Comparison of ENCODE assay signal across 19 mouse cellular contexts in the genomic region with DNA sequence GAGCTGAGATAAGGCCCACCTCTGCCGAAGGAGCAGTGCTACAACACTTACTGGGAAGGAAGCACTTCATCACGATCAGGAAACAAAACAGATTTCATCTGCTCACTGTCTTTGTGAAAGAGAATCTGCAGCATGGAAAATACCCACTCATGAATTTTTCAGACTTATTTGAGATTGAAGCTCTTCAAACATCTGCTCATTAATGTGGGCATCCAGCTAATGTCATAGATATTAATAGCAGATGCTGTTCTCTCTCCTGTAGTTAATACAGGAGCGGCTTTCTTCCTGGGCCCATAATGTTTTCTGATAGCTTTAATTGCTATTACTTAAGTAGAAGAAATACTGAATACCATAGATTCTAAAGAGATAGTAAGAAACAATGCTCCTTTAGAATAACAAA.
DNase-seq lines count a peak whose midpoint lies in the region; ATAC-seq and TF ChIP-seq lines count a peak whose summit lies in the region.
"Had no signal": no experiment of that assay in that cellular context is flagged by ENCODE, and none has a peak within 500 bp of the region (broad histone marks: within the 10 kb centered on the region; RNA-seq: fewer than 3 reads in every experiment).

No protein-coding gene starts in this region.

- H3K27ac ChIP-seq in left cerebral cortex, adult 2 months = peak overlapping the region; percentile 66
- H3K27ac ChIP-seq in forebrain, embryonic 14.5 days (ENCODE audit: low read depth, low read length) = peak overlapping the region; percentile 78
- peak overlapping the region; percentile 75 for H3K27ac ChIP-seq in hindbrain, embryonic 15.5 days (replicated peaks)
- H3K27ac ChIP-seq in olfactory bulb, adult 2 months (ENCODE audit: insufficient read depth, low read depth, low read length) = peak overlapping the region; percentile 70
- H3K27ac ChIP-seq: gastrocnemius, adult 2 months; stomach, embryonic 15.5 days had no signal

- H3K9ac ChIP-seq in forebrain, embryonic 14.5 days (ENCODE audit: low read length) = no peak overlapping the region
- H3K9ac ChIP-seq in hindbrain, embryonic 15.5 days = no peak overlapping the region
- H3K9ac ChIP-seq: stomach, embryonic 15.5 days had no signal

- no peak for TF ChIP-seq POLR2A in olfactory bulb, adult 2 months (IDR thresholded peaks at IDR 0.05; ENCODE audit: insufficient read depth, low read depth, low read length)

- no peaks in the 10 kb centered on the region for H3K27me3 ChIP-seq in forebrain, embryonic 14.5 days (replicated peaks; ENCODE audit: control insufficient read depth, insufficient read depth, low read length)
- H3K27me3 ChIP-seq in hindbrain, embryonic 15.5 days = no peaks in the 10 kb centered on the region
- H3K27me3 ChIP-seq: megakaryocyte, embryonic 14.5 days; stomach, embryonic 15.5 days had no signal

- H3K4me2 ChIP-seq in forebrain, embryonic 14.5 days (ENCODE audit: low read length) = no peak overlapping the region
- H3K4me2 ChIP-seq in hindbrain, embryonic 15.5 days = no peak overlapping the region
- H3K4me2 ChIP-seq: heart, embryonic 11.5 days; liver, embryonic 11.5 days; stomach, embryonic 15.5 days had no signal

- H3K4me1 ChIP-seq in forebrain, embryonic 14.5 days (ENCODE audit: control insufficient read depth, insufficient read depth, low read length) = peaks cover 19% of the 10 kb centered on the region
- H3K4me1 ChIP-seq in hindbrain, embryonic 15.5 days (replicated peaks) = peaks cover 26% of the 10 kb centered on the region
- H3K4me1 ChIP-seq in olfactory bulb, adult 2 months (ENCODE audit: control insufficient read depth, insufficient read depth, low read length) = peaks cover 10% of the 10 kb centered on the region
- H3K4me1 ChIP-seq: megakaryocyte, embryonic 14.5 days; stomach, embryonic 15.5 days had no signal

- ATAC-seq in forebrain, embryonic 14.5 days = peak; percentile 27
- no peak for ATAC-seq in hindbrain, embryonic 15.5 days (ENCODE audit: low FRiP score, low read depth)

- intact Hi-C loops in left cerebral cortex, adult 2 months (cut with DNase I) = loop anchor here (2.0 to 5.0 kb wide), 3 partner anchors 101 to 277 kb away; a partner anchor contains a TSS
- intact Hi-C loops in left cerebral cortex, postnatal 14 days (cut with DNase I) = loop anchor here (5.0 to 10.0 kb wide), 2 partner anchors 164 to 279 kb away; a partner anchor contains a TSS

- 40% methylated on average over 3 of the region's 3 CpGs for WGBS in forebrain, embryonic 14.5 days
- WGBS in hindbrain, embryonic 15.5 days = 59% methylated on average over 3 of the region's 3 CpGs
- 48% methylated on average over 3 of the region's 3 CpGs for WGBS in olfactory bulb, adult 2 months

- no peak overlapping the region for H3K4me3 ChIP-seq in left cerebral cortex, adult 2 months
- H3K4me3 ChIP-seq in forebrain, embryonic 14.5 days (ENCODE audit: low read depth, low read length) = no peak overlapping the region
- H3K4me3 ChIP-seq in hindbrain, embryonic 15.5 days = no peak overlapping the region
- no peak overlapping the region for H3K4me3 ChIP-seq in olfactory bulb, adult 2 months (ENCODE audit: insufficient read depth, low read depth, low read length)
- H3K4me3 ChIP-seq: gastrocnemius, adult 2 months; megakaryocyte, embryonic 14.5 days; myocyte; stomach, embryonic 15.5 days had no signal

- no peaks in the 10 kb centered on the region for H3K36me3 ChIP-seq in forebrain, embryonic 14.5 days (ENCODE audit: control insufficient read depth, insufficient read depth, low read length)
- H3K36me3 ChIP-seq in hindbrain, embryonic 15.5 days = no peaks in the 10 kb centered on the region
- H3K36me3 ChIP-seq: stomach, embryonic 15.5 days had no signal

- H3K9me3 ChIP-seq in forebrain, embryonic 14.5 days (replicated peaks; ENCODE audit: control insufficient read depth, low read length) = no peaks in the 10 kb centered on the region
- no peaks in the 10 kb centered on the region for H3K9me3 ChIP-seq in hindbrain, embryonic 15.5 days
- H3K9me3 ChIP-seq: stomach, embryonic 15.5 days had no signal

- TF ChIP-seq CTCF in left cerebral cortex, adult 2 months (IDR thresholded peaks at IDR 0.05) = no peak
- no peak for TF ChIP-seq CTCF in olfactory bulb, adult 2 months (IDR thresholded peaks at IDR 0.05; ENCODE audit: insufficient read depth, low read depth, low read length)

- no peak for DNase-seq in left cerebral cortex, adult 2 months (ENCODE audit: extremely low spot score in 1 of 2, low spot score in 2 of 2)
- DNase-seq in left cerebral cortex, postnatal 14 days (ENCODE audit: low spot score in 2 of 2) = no peak
- peak; percentile 60 for DNase-seq in forebrain, embryonic 14.5 days (ENCODE audit: low spot score)
- no peak for DNase-seq in frontal cortex, postnatal 14 days (ENCODE audit: low spot score in 2 of 2)
- no peak for DNase-seq in yolk sac, embryonic 10.5 days (ENCODE audit: low spot score)
- DNase-seq: adrenal gland, adult 8-10 months; cerebellum, adult 9-10 months; gastrocnemius, adult 2 months; kidney, adult 2 months; kidney, postnatal 25 days; thymus, adult 18-20 months; thymus, postnatal 4 days had no signal
